Mouse (Mus musculus): Measurements from ENCODE around the gene Pex13.

Gene Pex13

GRCm38 (mm10) chr11:23665798-23666501, at the start of gene Pex13:
Gene Pex13, minus strand, starts transcription at chr11:23665959.
- DNase-seq, result peak; percentile 93

GRCm38 (mm10) chr11:23712299-23712698, 46.5 kb upstream of the Pex13 start:
- no peak for DNase-seq

- DNase-seq, result no peak
Measured at GRCm38 (mm10) chr11:23704604-23705294, 39.0 kb upstream of the Pex13 start.

GRCm38 (mm10) chr11:23701831-23702230, 36.1 kb upstream of the Pex13 start:
- DNase-seq, result no peak

GRCm38 (mm10) chr11:23699414-23700095, 33.8 kb upstream of the Pex13 start:
- no peak for DNase-seq

GRCm38 (mm10) chr11:23698526-23698925, 32.8 kb upstream of the Pex13 start:
- no peak for DNase-seq

- DNase-seq, result no peak
Measured at GRCm38 (mm10) chr11:23695847-23696246, 30.1 kb upstream of the Pex13 start.

- no peak for DNase-seq
Measured at GRCm38 (mm10) chr11:23693286-23693685, 27.5 kb upstream of the Pex13 start.

- DNase-seq, result no peak
Measured at GRCm38 (mm10) chr11:23688060-23688459, 22.3 kb upstream of the Pex13 start.

GRCm38 (mm10) chr11:23686671-23687070, 20.9 kb upstream of the Pex13 start:
- DNase-seq, result no peak

GRCm38 (mm10) chr11:23682561-23682960, 16.8 kb upstream of the Pex13 start:
- no peak for DNase-seq

GRCm38 (mm10) chr11:23680435-23680950, 14.7 kb upstream of the Pex13 start:
- no peak for DNase-seq

- peak; percentile 66 for DNase-seq
Measured at GRCm38 (mm10) chr11:23679044-23679642, 13.4 kb upstream of the Pex13 start.

GRCm38 (mm10) chr11:23676100-23676499, 10.3 kb upstream of the Pex13 start:
- no peak for DNase-seq

GRCm38 (mm10) chr11:23672256-23672749, 6.5 kb upstream of the Pex13 start:
- no peak for DNase-seq

- DNase-seq, result no peak
Measured at GRCm38 (mm10) chr11:23667128-23667527, 1.4 kb upstream of the Pex13 start.

GRCm38 (mm10) chr11:23666526-23666925, 767 bp upstream of the Pex13 start:
- no peak for DNase-seq

- DNase-seq, result no peak
Measured at GRCm38 (mm10) chr11:23665311-23665786, 410 bp downstream of the Pex13 start, which contains the start of gene Pus10. Gene Pus10, plus strand, starts transcription at chr11:23665674.

- DNase-seq, result no peak
Measured at GRCm38 (mm10) chr11:23664232-23664631, 1.5 kb downstream of the Pex13 start.

GRCm38 (mm10) chr11:23657791-23658190, 8.0 kb downstream of the Pex13 start:
- no peak for DNase-seq

GRCm38 (mm10) chr11:23653666-23654065, 12.1 kb downstream of the Pex13 start:
- DNase-seq, result no peak

- no peak for DNase-seq
Measured at GRCm38 (mm10) chr11:23647835-23648234, 17.9 kb downstream of the Pex13 start.

GRCm38 (mm10) chr11:23647431-23647830, 18.3 kb downstream of the Pex13 start:
- DNase-seq, result no peak
